Mouse (Mus musculus) megakaryocyte, embryonic 14.5 days (primary cell): Measurements from ENCODE around the gene Cpe.

Source experiments
- FLI1 ChIP-seq: IDR thresholded peaks from 2 replicates; pipeline ENCODE4 v1.6.1; 2012; ENCODE audit warnings: low read length, inconsistent platforms, mixed read lengths
- GATA1 ChIP-seq: IDR thresholded peaks from 3 replicates; pipeline ENCODE4 v1.6.1; 2012; ENCODE audit warnings: mixed read lengths, low read length, inconsistent platforms, borderline replicate concordance

DNA sequence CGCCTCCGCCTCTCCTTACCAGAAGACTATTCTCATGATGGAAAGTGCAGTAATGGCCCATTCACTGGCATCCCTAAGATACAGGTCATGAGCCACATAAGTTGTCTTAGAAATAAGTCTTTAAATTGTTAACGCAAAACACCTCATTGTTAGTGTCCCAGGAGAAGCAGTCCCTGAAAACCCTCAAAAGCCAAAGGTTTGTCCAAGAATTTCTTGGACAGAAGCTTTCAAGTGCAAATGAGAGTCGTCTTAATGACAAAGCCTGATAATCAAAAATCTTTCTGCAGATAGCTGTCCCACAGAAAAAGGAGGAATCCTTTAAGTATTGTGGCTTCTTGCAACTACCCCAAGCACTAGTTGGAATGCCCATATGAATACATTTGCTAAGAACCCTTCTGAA is 60.7 kb downstream of the Cpe start:
- no peak for TF ChIP-seq FLI1
- TF ChIP-seq GATA1, result no peak
